Mouse (Mus musculus): Measurements from ENCODE around the gene Ten1. TPM values are rescaled to one million over a fixed set of nuclear protein-coding genes. Genes with fewer than 3 reads are reported as not detected.

Gene Ten1
- polyA plus RNA-seq (2015; fragmentation: Nextera tagmentation; extraction: Ambion mirVana), result 106 and 115 TPM in 2 replicates

GRCm38 (mm10) chr11:116198639-116199531 lies at the start of gene Ten1, which contains the start of gene Acox1:
Gene Ten1, plus strand, starts transcription at chr11:116198855.
Gene Acox1, minus strand, starts transcription at chr11:116199045.
- Histone ChIP-seq H3K4me1 (ENCODE audit: control insufficient read depth, insufficient read depth, low read length) (peaks cover 14% of the 10 kb centered on the region; the same call in 1 of the 2 replicates), H3K9me3 (ENCODE audit: control insufficient read depth, low read length) (no peaks in the 10 kb centered on the region), H3K27me3 (replicated peaks; ENCODE audit: control insufficient read depth, insufficient read depth, low read length) (no peaks in the 10 kb centered on the region), H3K4me3 (ENCODE audit: low read length) (peak within 1 kb of the TSS; percentile 78), H3K27ac (ENCODE audit: low read length) (peak within 1 kb of the TSS; percentile 88), H3K4me2 (ENCODE audit: low read depth, low read length) (peak within 1 kb of the TSS; percentile 61), H3K9ac (ENCODE audit: low read depth, low read length) (peak within 1 kb of the TSS; percentile 94), H3K36me3 (ENCODE audit: control insufficient read depth, insufficient read depth, low read length) (no peaks in the 10 kb centered on the region)
- peak; percentile 96 for ATAC-seq
- under 1% methylated on average over 62 of the region's 62 CpGs for WGBS

DNA sequence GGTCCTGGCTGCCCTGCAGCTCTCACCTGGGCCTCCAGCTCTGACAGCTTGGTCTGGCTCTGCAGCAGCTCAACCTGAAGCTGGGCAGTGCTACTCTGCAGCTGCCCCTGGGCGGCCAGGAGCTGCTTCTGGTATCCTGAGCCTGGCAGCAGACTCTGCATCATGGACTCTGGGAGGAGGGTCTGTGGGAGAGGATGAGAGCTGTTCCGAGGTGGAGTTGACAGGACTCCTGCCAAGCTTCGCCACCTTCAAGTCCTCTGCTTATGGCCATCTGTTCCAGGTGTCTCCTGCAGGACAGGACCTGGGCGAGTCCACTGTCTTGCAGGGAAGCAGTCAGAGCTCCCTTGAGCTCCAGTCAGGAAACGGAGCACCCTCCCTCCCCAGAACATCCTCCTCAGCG lies 49.3 kb upstream of the Ten1 start:
- no peak overlapping the region for H3K4me3 ChIP-seq (ENCODE audit: low read length)
- H3K36me3 ChIP-seq (ENCODE audit: control insufficient read depth, insufficient read depth, low read length), result peaks cover 28% of the 10 kb centered on the region
- H3K9me3 ChIP-seq (ENCODE audit: control insufficient read depth, low read length), result no peaks in the 10 kb centered on the region
- no peak overlapping the region for H3K27ac ChIP-seq (ENCODE audit: low read length)
- H3K4me1 ChIP-seq (ENCODE audit: control insufficient read depth, insufficient read depth, low read length), result no peaks in the 10 kb centered on the region
- H3K9ac ChIP-seq (ENCODE audit: low read depth, low read length), result no peak overlapping the region
- ATAC-seq, result no peak
- WGBS, result 83% methylated on average over 6 of the region's 6 CpGs
- no peaks in the 10 kb centered on the region for H3K27me3 ChIP-seq (replicated peaks; ENCODE audit: control insufficient read depth, insufficient read depth, low read length)
- no peak overlapping the region for H3K4me2 ChIP-seq (ENCODE audit: low read depth, low read length)

GRCm38 (mm10) chr11:116150960-116151359 lies 47.7 kb upstream of the Ten1 start:
- no peaks in the 10 kb centered on the region for H3K27me3 ChIP-seq (replicated peaks; ENCODE audit: control insufficient read depth, insufficient read depth, low read length)
- no peak overlapping the region for H3K4me3 ChIP-seq (ENCODE audit: low read length)
- WGBS, result 91% methylated on average over 2 of the region's 2 CpGs
- no peak overlapping the region for H3K9ac ChIP-seq (ENCODE audit: low read depth, low read length)
- no peaks in the 10 kb centered on the region for H3K9me3 ChIP-seq (ENCODE audit: control insufficient read depth, low read length)
- peaks cover 30% of the 10 kb centered on the region for H3K36me3 ChIP-seq (ENCODE audit: control insufficient read depth, insufficient read depth, low read length)
- no peak overlapping the region for H3K4me2 ChIP-seq (ENCODE audit: low read depth, low read length)
- no peak overlapping the region for H3K27ac ChIP-seq (ENCODE audit: low read length)
- ATAC-seq, result no peak
- H3K4me1 ChIP-seq (ENCODE audit: control insufficient read depth, insufficient read depth, low read length), result no peaks in the 10 kb centered on the region

DNA sequence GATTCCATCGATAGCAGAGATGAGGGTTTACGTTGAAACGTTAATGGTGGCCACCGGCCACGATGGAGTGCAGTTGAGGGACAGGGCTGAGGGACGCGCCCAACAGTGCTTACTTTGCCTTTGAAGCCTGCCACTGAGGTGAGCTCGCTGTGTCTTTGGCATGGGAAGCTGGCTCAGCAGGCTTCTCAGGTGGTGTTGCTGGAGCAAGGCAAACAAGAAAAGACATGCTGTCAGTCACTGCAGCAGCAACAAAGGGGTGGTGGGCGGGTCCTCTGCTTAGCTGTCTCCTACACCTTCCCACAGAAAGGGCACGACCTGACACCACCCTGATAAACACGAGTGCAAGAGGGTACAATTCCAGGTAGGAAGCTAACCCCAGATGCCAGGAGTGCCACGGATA lies 37.3 kb upstream of the Ten1 start:
- Histone ChIP-seq H3K4me3 (ENCODE audit: low read length) (no peak overlapping the region), H3K9ac (ENCODE audit: low read depth, low read length) (no peak overlapping the region), H3K27ac (ENCODE audit: low read length) (no peak overlapping the region), H3K9me3 (ENCODE audit: control insufficient read depth, low read length) (no peaks in the 10 kb centered on the region), H3K36me3 (ENCODE audit: control insufficient read depth, insufficient read depth, low read length) (no peaks in the 10 kb centered on the region), H3K4me2 (ENCODE audit: low read depth, low read length) (no peak overlapping the region), H3K27me3 (replicated peaks; ENCODE audit: control insufficient read depth, insufficient read depth, low read length) (no peaks in the 10 kb centered on the region), H3K4me1 (ENCODE audit: control insufficient read depth, insufficient read depth, low read length) (peaks cover 1% of the 10 kb centered on the region)
- ATAC-seq, result no peak
- 44% methylated on average over 12 of the region's 12 CpGs for WGBS

GRCm38 (mm10) chr11:116162146-116162545 lies 36.5 kb upstream of the Ten1 start:
- Histone ChIP-seq H3K9ac (ENCODE audit: low read depth, low read length) (no peak overlapping the region), H3K4me1 (ENCODE audit: control insufficient read depth, insufficient read depth, low read length) (peaks cover 7% of the 10 kb centered on the region), H3K27ac (ENCODE audit: low read length) (no peak overlapping the region), H3K36me3 (ENCODE audit: control insufficient read depth, insufficient read depth, low read length) (no peaks in the 10 kb centered on the region), H3K27me3 (replicated peaks; ENCODE audit: control insufficient read depth, insufficient read depth, low read length) (no peaks in the 10 kb centered on the region), H3K9me3 (ENCODE audit: control insufficient read depth, low read length) (no peaks in the 10 kb centered on the region), H3K4me3 (ENCODE audit: low read length) (no peak overlapping the region), H3K4me2 (ENCODE audit: low read depth, low read length) (no peak overlapping the region)
- ATAC-seq, result no peak
- 68% methylated on average over 10 of the region's 10 CpGs for WGBS

GRCm38 (mm10) chr11:116163002-116163401 lies 35.7 kb upstream of the Ten1 start:
- Histone ChIP-seq H3K9me3 (ENCODE audit: control insufficient read depth, low read length) (no peaks in the 10 kb centered on the region), H3K4me2 (ENCODE audit: low read depth, low read length) (no peak overlapping the region), H3K27ac (ENCODE audit: low read length) (no peak overlapping the region), H3K9ac (ENCODE audit: low read depth, low read length) (no peak overlapping the region), H3K36me3 (ENCODE audit: control insufficient read depth, insufficient read depth, low read length) (no peaks in the 10 kb centered on the region), H3K4me3 (ENCODE audit: low read length) (no peak overlapping the region), H3K4me1 (ENCODE audit: control insufficient read depth, insufficient read depth, low read length) (peaks cover 7% of the 10 kb centered on the region), H3K27me3 (replicated peaks; ENCODE audit: control insufficient read depth, insufficient read depth, low read length) (no peaks in the 10 kb centered on the region)
- 46% methylated on average over 9 of the region's 9 CpGs for WGBS
- ATAC-seq, result no peak

GRCm38 (mm10) chr11:116167232-116167631 lies 31.4 kb upstream of the Ten1 start:
- ATAC-seq, result 0 out of 2 replicates have a peak, but pooled peaks have one; percentile 14
- H3K27ac ChIP-seq (ENCODE audit: low read length), result peak overlapping the region; percentile 95
- H3K9me3 ChIP-seq (ENCODE audit: control insufficient read depth, low read length), result no peaks in the 10 kb centered on the region
- WGBS, result 4% methylated on average over 6 of the region's 6 CpGs
- peaks cover 7% of the 10 kb centered on the region for H3K4me1 ChIP-seq (ENCODE audit: control insufficient read depth, insufficient read depth, low read length)
- H3K4me3 ChIP-seq (ENCODE audit: low read length), result peak overlapping the region; percentile 83
- H3K9ac ChIP-seq (ENCODE audit: low read depth, low read length), result peak overlapping the region; percentile 85
- H3K4me2 ChIP-seq (ENCODE audit: low read depth, low read length), result peak overlapping the region; percentile 85
- no peaks in the 10 kb centered on the region for H3K27me3 ChIP-seq (replicated peaks; ENCODE audit: control insufficient read depth, insufficient read depth, low read length)
- H3K36me3 ChIP-seq (ENCODE audit: control insufficient read depth, insufficient read depth, low read length), result 0 out of 2 replicates have a peak, but pooled peaks cover 1% of the 10 kb centered on the region

GRCm38 (mm10) chr11:116167884-116168439 lies 30.7 kb upstream of the Ten1 start, which contains the start of gene Fbf1:
Gene Fbf1, minus strand, starts transcription at chr11:116168166.
- Histone ChIP-seq H3K9ac (ENCODE audit: low read depth, low read length) (peak within 1 kb of the TSS; percentile 85), H3K4me1 (ENCODE audit: control insufficient read depth, insufficient read depth, low read length) (peaks cover 7% of the 10 kb centered on the region), H3K27me3 (replicated peaks; ENCODE audit: control insufficient read depth, insufficient read depth, low read length) (no peaks in the 10 kb centered on the region), H3K9me3 (ENCODE audit: control insufficient read depth, low read length) (no peaks in the 10 kb centered on the region), H3K27ac (ENCODE audit: low read length) (peak within 1 kb of the TSS; percentile 95), H3K4me2 (ENCODE audit: low read depth, low read length) (peak within 1 kb of the TSS; percentile 85), H3K4me3 (ENCODE audit: low read length) (peak within 1 kb of the TSS; percentile 83), H3K36me3 (ENCODE audit: control insufficient read depth, insufficient read depth, low read length) (0 out of 2 replicates have a peak, but pooled peaks cover 2% of the 10 kb centered on the region)
- peak; percentile 98 for ATAC-seq
- WGBS, result under 1% methylated on average over 40 of the region's 40 CpGs

DNA sequence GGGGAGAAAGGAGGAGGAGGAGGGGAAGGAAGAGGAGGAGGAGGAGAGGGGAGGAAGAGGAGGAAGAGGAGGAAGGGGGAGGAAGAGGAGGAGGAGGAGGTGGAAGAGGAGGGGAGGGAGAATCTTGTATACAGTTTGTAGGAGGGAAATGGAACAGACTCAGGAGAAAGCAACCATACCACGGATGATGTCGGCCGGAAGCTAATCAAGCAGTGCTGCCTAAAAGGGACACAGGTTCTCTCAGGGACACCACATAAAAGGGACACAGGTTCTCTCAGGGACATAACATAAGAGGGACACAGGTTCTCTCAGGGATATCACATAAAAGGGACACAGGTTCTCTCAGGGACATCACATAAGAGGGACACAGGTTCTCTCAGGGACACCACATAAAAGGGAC lies 29.4 kb upstream of the Ten1 start:
- 0 out of 2 replicates have a peak, but pooled peaks cover 2% of the 10 kb centered on the region for H3K36me3 ChIP-seq (ENCODE audit: control insufficient read depth, insufficient read depth, low read length)
- WGBS, result 89% methylated on average over 3 of the region's 3 CpGs

More for the DNA sequence above, 29.4 kb upstream of the Ten1 start:
- Histone ChIP-seq H3K4me2 (ENCODE audit: low read depth, low read length) (no peak overlapping the region), H3K9me3 (ENCODE audit: control insufficient read depth, low read length) (no peaks in the 10 kb centered on the region), H3K9ac (ENCODE audit: low read depth, low read length) (no peak overlapping the region), H3K27me3 (replicated peaks; ENCODE audit: control insufficient read depth, insufficient read depth, low read length) (no peaks in the 10 kb centered on the region), H3K27ac (ENCODE audit: low read length) (no peak overlapping the region), H3K4me3 (ENCODE audit: low read length) (no peak overlapping the region), H3K4me1 (ENCODE audit: control insufficient read depth, insufficient read depth, low read length) (peaks cover 7% of the 10 kb centered on the region)
- ATAC-seq, result no peak
